In the genomic region with DNA sequence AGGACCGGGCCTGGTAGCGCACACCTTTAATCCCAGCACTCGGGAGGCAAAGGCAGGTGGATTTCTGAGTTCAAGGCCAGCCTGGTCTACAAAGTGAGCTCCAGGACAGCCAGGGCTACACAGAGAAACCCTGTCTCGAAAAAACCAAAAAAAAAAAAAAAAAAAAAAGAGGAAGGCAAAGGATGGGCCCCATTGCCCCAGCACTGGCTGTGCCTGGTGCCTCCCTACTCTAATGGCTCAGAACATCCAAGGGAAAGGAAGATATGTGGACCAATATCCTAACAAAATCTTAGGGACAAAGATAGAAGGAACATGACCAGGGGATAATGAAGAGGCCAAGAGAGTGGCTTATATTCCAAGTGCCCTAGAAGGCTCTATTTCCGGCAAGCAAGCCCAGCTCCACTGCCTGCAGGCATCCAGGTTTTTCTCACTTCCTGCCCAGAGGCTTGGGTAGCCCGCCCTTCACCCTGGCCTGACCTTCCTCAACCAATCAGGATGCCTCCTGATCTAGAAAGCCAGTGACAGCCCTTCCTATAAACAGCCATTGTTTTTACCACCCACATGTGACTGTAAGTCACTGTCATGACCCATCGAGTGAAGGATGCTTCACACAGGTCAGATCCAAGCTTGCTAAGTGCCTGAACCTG, we compare ENCODE assay signal across 8 mouse cellular contexts. TPM values are rescaled to one million over a fixed set of nuclear protein-coding genes. Genes with fewer than 3 reads are reported as not detected.
DNase-seq lines count a peak whose midpoint lies in the region; TF ChIP-seq lines count a peak whose summit lies in the region.

No protein-coding gene starts in this region.

- no peaks in the 10 kb centered on the region for H3K9me3 ChIP-seq in embryonic facial prominence, embryonic 10.5 days

- TF ChIP-seq CTCF in left cerebral cortex, adult 2 months (IDR thresholded peaks at IDR 0.05): no peak

- H3K36me3 ChIP-seq in embryonic facial prominence, embryonic 10.5 days (replicated peaks): no peaks in the 10 kb centered on the region

- H3K4me1 ChIP-seq in embryonic facial prominence, embryonic 10.5 days: peaks cover 43% of the 10 kb centered on the region

- WGBS in embryonic facial prominence, embryonic 10.5 days: 44% methylated on average over 7 of the region's 7 CpGs

- peaks cover 76% of the 10 kb centered on the region for H3K27me3 ChIP-seq in embryonic facial prominence, embryonic 10.5 days (replicated peaks; ENCODE audit: low read depth, poor library complexity, severe bottlenecking)

- peak; percentile 38 for DNase-seq in adrenal gland, adult 2 months
- no peak for DNase-seq in adrenal gland, adult 18-20 months (ENCODE audit: low spot score in 2 of 2)
- peak; percentile 94 for DNase-seq in 416B (ENCODE audit: low read depth)
- peak; percentile 64 for DNase-seq in embryonic facial prominence, embryonic 10.5 days (ENCODE audit: low spot score)
- peak; percentile 22 for DNase-seq in lung, postnatal 14 days
- DNase-seq in gastrocnemius, postnatal 14 days: no peak
- no peak for DNase-seq in left cerebral cortex, adult 2 months (ENCODE audit: extremely low spot score in 1 of 2, low spot score in 2 of 2)
- DNase-seq in cerebellum, adult 8-10 months: no peak

- no peak overlapping the region; the same call in 1 of the 2 replicates for H3K27ac ChIP-seq in embryonic facial prominence, embryonic 10.5 days (replicated peaks)
- no peak overlapping the region for H3K27ac ChIP-seq in left cerebral cortex, adult 2 months

- intact Hi-C loops in gastrocnemius, postnatal 14 days (cut with DNase I; ENCODE audit: low total_unique reads): no loop called here
- intact Hi-C loops in left cerebral cortex, adult 2 months (cut with DNase I): loop anchor here (5.0 kb wide), 1 partner anchor 222 kb away; no protein-coding TSS in a partner anchor

- H3K4me3 ChIP-seq in embryonic facial prominence, embryonic 10.5 days: no peak overlapping the region
- H3K4me3 ChIP-seq in left cerebral cortex, adult 2 months: no peak overlapping the region

RNA-seq across cellular contexts. Expression of a gene that starts 2.8 kb away (rescaled TPM):
- total RNA-seq in adrenal gland, adult 2 months (2021): 1 to 10 TPM; 1.5 to 1.7 TPM
- 7.5 and 11.6 TPM in 2 replicates for polyA plus RNA-seq in adrenal gland, adult 2 months (2012; rRNA removed)
- total RNA-seq in adrenal gland, adult 18-20 months (2021): 1 to 10 TPM; 1.3 to 2.6 TPM
- 0.69 and 0.83 TPM in 2 replicates for polyA plus RNA-seq in embryonic facial prominence, embryonic 10.5 days (2016; fragmentation: Nextera tagmentation; extraction: Ambion mirVana)
- under 1 TPM; 0.11 to 0.14 TPM for total RNA-seq in gastrocnemius, postnatal 14 days (2021)
- total RNA-seq in left cerebral cortex, adult 2 months (2021): 1 to 10 TPM; 4.0 to 4.2 TPM

RNA-seq across cellular contexts. Expression of a gene that starts 4.3 kb away (rescaled TPM):
- 10 to 100 TPM; 63.6 to 69.8 TPM for total RNA-seq in adrenal gland, adult 2 months (2021)
- polyA plus RNA-seq in adrenal gland, adult 2 months (2012; rRNA removed): 165 and 174 TPM in 2 replicates
- 10 to 100 TPM; 76.4 to 88.2 TPM for total RNA-seq in adrenal gland, adult 18-20 months (2021)
- 53.6 and 57.2 TPM in 2 replicates for polyA plus RNA-seq in embryonic facial prominence, embryonic 10.5 days (2016; fragmentation: Nextera tagmentation; extraction: Ambion mirVana)
- 10 to 100 TPM; 36.2 to 43.6 TPM for total RNA-seq in gastrocnemius, postnatal 14 days (2021)
- 10 to 100 TPM; 45.3 to 54.9 TPM for total RNA-seq in left cerebral cortex, adult 2 months (2021)

RNA-seq across cellular contexts. Expression of a gene that starts 24.1 kb away (rescaled TPM):
- under 1 TPM in 1 of 2 experiments, not detected in 1; 0.48 TPM for total RNA-seq in adrenal gland, adult 2 months (2021)
- polyA plus RNA-seq in adrenal gland, adult 2 months (2012; rRNA removed): 0.74 and 1.2 TPM in 2 replicates
- under 1 TPM in 1 of 2 experiments, not detected in 1; 0.33 TPM for total RNA-seq in adrenal gland, adult 18-20 months (2021)
- 0.31 and 0.34 TPM in 2 replicates for polyA plus RNA-seq in embryonic facial prominence, embryonic 10.5 days (2016; fragmentation: Nextera tagmentation; extraction: Ambion mirVana)
- total RNA-seq in gastrocnemius, postnatal 14 days (2021): under 1 TPM in 1 of 2 experiments, not detected in 1; 0.29 TPM
- under 1 TPM in 1 of 2 experiments, not detected in 1; 0.36 TPM for total RNA-seq in left cerebral cortex, adult 2 months (2021)

RNA-seq across cellular contexts. Expression of a gene that starts 24.5 kb away (rescaled TPM):
- total RNA-seq in adrenal gland, adult 2 months (2021): 10 to 100 TPM in 1 of 2 experiments, 1 to 10 TPM in 1; 8.5 to 13.6 TPM
- polyA plus RNA-seq in adrenal gland, adult 2 months (2012; rRNA removed): 22.1 and 33.1 TPM in 2 replicates
- 10 to 100 TPM in 1 of 2 experiments, 1 to 10 TPM in 1; 9.1 to 16.3 TPM for total RNA-seq in adrenal gland, adult 18-20 months (2021)
- polyA plus RNA-seq in embryonic facial prominence, embryonic 10.5 days (2016; fragmentation: Nextera tagmentation; extraction: Ambion mirVana): 7.6 and 7.7 TPM in 2 replicates
- 10 to 100 TPM in 1 of 2 experiments, 1 to 10 TPM in 1; 8.6 to 10.6 TPM for total RNA-seq in gastrocnemius, postnatal 14 days (2021)
- total RNA-seq in left cerebral cortex, adult 2 months (2021): 1 to 10 TPM; 8.8 to 9.3 TPM

RNA-seq across cellular contexts. Expression of a gene that starts 34.2 kb away (rescaled TPM):
- total RNA-seq in adrenal gland, adult 2 months (2021): 10 to 100 TPM; 40.7 to 47.9 TPM
- polyA plus RNA-seq in adrenal gland, adult 2 months (2012; rRNA removed): 60.2 and 63.3 TPM in 2 replicates
- total RNA-seq in adrenal gland, adult 18-20 months (2021): 10 to 100 TPM; 42.4 to 47.5 TPM
- polyA plus RNA-seq in embryonic facial prominence, embryonic 10.5 days (2016; fragmentation: Nextera tagmentation; extraction: Ambion mirVana): 46.9 and 50.7 TPM in 2 replicates
- total RNA-seq in gastrocnemius, postnatal 14 days (2021): 10 to 100 TPM; 12.4 to 13.4 TPM
- total RNA-seq in left cerebral cortex, adult 2 months (2021): 100 to 1,000 TPM; 118 to 129 TPM

Comparison
In these comparisons a context has a peak if more than half of its experiments do, and no peak if none do; other contexts are left out.
1. DNase-seq: peak in adrenal gland, adult 2 months (single experiment), 416B (single experiment), embryonic facial prominence, embryonic 10.5 days (single experiment) and lung, postnatal 14 days (single experiment); none in adrenal gland, adult 18-20 months (0 of 2), gastrocnemius, postnatal 14 days (single experiment), left cerebral cortex, adult 2 months (0 of 2) and cerebellum, adult 8-10 months (single experiment).